Mouse (Mus musculus) adrenal gland, adult (tissue): ENCODE data around the gene Opa1.

Experiments used
- DNase-seq, 2 experiments: peaks; one replicate each; pipeline ENCODE4 v3.0.0; 2022 to 2023; ENCODE audit warnings: low spot score in 1 of 2; ENCODE audit not compliant: inconsistent age in 2 of 2

Opa1 gene

DNA sequence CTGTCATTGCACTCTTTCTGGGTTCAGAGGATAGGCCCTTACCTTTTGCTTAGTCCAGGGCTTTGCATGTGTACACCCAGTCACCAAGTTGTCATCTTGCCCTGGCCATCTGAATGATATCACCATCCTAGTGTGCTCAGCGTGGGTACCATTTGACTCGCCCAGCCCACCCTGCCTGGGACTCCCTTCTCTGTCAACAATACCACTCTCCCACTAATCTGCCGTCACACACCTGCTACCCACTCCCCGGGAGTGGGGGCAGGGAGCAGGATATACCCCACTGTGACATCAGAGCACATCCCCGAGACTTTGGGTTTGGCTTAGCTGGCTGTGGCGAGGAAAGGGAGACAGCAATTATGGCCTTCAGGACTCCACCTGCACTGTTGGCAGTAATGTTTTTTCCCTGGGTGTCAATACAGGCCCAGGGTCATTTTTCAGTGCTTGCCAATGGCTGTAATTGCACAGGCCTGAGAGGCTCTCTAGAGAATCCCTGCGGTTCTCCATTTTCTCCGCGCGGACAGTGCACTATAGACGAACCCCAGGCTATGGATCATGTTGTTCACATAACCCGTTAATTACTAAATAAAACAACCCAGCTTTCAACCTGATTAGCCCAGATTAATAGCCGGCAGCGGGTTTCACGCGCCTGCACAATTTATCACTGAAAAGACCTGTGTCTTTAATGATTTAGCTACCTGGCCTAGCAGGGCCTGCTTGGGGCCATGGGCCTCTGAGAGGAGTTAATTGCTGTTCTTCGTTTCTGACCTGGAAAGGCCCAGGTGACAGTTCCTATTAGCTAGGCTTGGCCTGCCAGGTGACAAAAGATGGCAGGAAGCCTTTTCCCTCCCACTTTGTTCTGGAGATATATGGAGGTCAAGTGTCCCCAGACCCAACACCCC, 109.1 kb downstream of the Opa1 start:
- DNase-seq: no peak

DNA sequence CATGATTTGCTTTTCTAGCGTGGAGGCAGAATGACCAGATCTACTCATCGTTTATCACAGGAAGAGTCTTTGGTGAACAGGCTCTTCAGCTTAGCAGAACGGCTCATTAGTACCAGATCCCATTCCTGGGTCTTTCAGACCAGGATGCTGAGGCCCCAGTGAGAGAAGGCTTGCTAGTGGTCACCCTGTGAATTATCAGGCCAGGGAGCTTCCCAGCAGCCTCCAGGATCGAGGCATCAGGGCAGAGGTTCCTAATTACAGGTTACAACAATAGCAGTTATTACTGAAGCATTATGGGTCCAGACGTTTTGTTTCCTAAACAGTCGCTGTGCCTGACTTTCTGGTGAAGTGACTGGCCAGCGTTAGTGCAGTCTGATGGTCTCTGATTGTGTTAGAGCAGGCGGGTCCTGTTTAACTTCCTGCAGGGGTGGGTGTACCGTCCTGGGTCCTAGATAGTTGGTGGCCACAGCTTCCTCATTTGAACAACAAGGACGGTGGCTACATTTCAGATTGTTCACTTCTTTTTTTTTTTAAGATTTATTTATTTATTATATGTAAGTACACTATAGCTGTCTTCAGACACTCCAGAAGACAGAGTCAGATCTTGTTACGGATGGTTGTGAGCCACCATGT, 110.2 kb downstream of the Opa1 start:
- no peak for DNase-seq

DNA sequence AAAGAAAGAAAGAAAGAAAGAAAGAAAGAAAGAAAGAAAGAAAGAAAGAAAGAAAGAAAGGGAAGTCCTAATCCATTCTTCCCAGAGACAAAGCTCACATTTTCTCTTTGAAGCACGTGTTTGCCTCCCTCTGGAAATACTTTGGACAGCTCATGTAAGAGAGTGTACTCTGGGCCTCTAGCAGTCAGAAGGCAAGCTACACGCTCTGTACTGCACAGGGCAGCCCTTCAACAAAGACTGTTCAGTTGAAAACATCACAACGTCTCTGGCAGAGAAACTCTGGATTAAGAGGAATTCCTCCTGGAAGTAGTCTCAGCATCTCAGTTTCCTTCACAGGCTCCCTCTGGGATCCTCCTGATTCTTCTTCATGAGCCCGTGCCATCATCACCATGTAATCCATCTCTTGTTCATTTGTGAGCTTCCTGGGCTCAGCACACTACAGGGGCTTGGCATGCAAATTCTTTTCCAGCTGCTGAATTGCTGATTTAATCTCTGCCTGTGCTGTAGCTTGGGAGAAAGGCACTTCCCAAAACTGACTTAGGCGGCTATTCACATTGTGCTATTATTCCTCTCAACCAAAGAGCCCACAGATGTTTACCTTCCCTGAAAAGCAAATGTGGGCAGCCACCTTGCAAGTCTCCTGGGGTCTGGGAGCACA, 114.0 kb downstream of the Opa1 start:
- no peak for DNase-seq

DNA sequence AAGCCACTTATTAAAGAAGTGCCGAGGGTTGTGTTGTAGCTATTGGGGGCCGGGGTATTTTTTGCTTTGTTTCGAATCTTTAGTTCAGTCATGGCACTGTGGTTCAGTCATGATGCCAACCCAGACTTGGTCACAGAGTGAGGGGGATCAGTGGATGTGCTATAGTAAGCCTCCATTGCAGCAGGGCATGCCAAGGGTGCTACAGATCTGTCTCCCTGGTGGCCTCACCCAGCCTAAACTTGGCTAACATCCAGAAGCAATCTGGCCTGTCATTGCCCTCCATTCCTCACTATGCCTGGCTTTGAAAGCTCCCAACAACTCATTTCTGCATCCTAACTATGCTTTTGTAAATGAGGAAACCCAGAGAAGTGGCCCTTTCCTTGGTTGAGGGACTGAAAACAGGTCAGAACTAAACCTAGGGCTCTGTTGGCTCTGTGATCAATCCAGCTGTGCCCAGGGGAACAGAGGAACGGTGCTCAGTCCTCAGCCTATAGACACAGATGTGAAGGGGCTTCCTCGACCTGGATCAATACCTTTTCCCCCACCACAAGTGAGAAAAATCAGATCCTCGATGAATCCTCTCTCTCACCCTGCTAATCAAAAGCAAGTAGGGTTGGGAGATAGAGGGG, 114.8 kb downstream of the Opa1 start:
- no peak for DNase-seq

DNA sequence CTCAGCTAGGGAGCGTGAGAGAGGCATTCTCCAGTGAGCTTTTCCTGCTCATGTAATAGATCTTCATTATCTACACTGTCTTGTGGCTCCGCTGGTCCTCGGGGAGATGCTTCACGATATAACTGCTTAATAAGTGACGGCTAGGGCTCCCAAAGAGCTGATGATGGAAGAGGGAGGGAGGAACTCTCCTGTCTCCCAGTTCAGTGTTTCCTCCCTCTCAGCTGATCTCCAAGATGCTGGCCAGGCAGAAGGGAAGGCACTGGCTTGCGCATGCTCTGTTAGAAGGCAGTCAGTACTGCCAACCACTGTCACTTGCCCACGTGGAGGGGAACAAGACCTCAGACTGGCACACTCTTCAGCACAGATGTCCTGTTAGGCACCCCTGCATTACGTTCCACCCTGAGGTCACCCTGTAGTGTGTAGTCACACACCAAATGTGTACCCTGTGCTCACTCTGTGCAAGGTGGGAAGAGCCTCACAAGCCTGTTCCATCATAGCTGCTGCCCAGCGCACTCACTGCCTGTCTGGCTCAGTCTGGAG, 115.4 kb downstream of the Opa1 start:
- no peak for DNase-seq
